Mouse (Mus musculus) brown adipose tissue, adult 24 weeks (tissue): ENCODE results near the gene Sln. TPM values are rescaled to one million over a fixed set of nuclear protein-coding genes. Genes with fewer than 3 reads are reported as not detected.
A peak's percentile ranks its signal among the peaks of the same experiment; 100 is the strongest.

ENCODE experiments used
- H3K27ac ChIP-seq: fragments of 200-500 bp; replicated peaks from 2 replicates; pipeline ENCODE4 v1.5.1; 2012; ENCODE audit warnings: low read depth, mild to moderate bottlenecking, low read length
- H3K4me1 ChIP-seq: fragments of 200-500 bp; 2 replicates; pipeline ENCODE4 v1.6.1; 2012; ENCODE audit warnings: low read length, mixed read lengths; ENCODE audit not compliant: control insufficient read depth, insufficient read depth, insufficient read length
- H3K4me3 ChIP-seq: fragments of 200-500 bp; 2 replicates; pipeline ENCODE4 v1.5.1; 2012; ENCODE audit warnings: low read depth, mild to moderate bottlenecking, low read length, moderate library complexity; ENCODE audit not compliant: insufficient read depth
- polyA plus RNA-seq: library from polyadenylated mRNA; stranded (reverse); fragments of >200 nt; gene quantifications from 2 replicates; pipeline ENCODE4 v1.2.4, GENCODE M21; 2012; ENCODE audit not compliant: missing spikeins, insufficient read depth, insufficient read length

Gene Sln
- polyA plus RNA-seq = 1.5 and 1.6 TPM in 2 replicates

- Histone ChIP-seq H3K4me3 (no peak within 1 kb of the TSS), H3K4me1 (no peaks in the 10 kb centered on the region), H3K27ac (no peak within 1 kb of the TSS)
Observed at GRCm38 (mm10) chr9:53849864-53850263, at the start of gene Sln. Sln (plus strand) TSS chr9:53850164.

- Histone ChIP-seq H3K4me1 (no peaks in the 10 kb centered on the region), H3K4me3 (no peak overlapping the region), H3K27ac (no peak overlapping the region)
Observed at GRCm38 (mm10) chr9:53802921-53803320, 47.0 kb upstream of the Sln start.

- no peak overlapping the region for H3K27ac ChIP-seq
- H3K4me1 ChIP-seq = no peaks in the 10 kb centered on the region
- H3K4me3 ChIP-seq = no peak overlapping the region
Observed at GRCm38 (mm10) chr9:53806496-53807086, 43.4 kb upstream of the Sln start.

GRCm38 (mm10) chr9:53813418-53813817 is 36.5 kb upstream of the Sln start:
- no peak overlapping the region for H3K27ac ChIP-seq

GRCm38 (mm10) chr9:53818760-53819159 is 31.2 kb upstream of the Sln start:
- no peak overlapping the region for H3K27ac ChIP-seq
- H3K4me1 ChIP-seq = no peaks in the 10 kb centered on the region
- no peak overlapping the region for H3K4me3 ChIP-seq

More at GRCm38 (mm10) chr9:53813418-53813817, 36.5 kb upstream of the Sln start:
- H3K4me1 ChIP-seq = no peaks in the 10 kb centered on the region
- no peak overlapping the region for H3K4me3 ChIP-seq

GRCm38 (mm10) chr9:53825318-53825717 is 24.6 kb upstream of the Sln start:
- Histone ChIP-seq H3K4me3 (no peak overlapping the region), H3K4me1 (no peaks in the 10 kb centered on the region), H3K27ac (no peak overlapping the region)

GRCm38 (mm10) chr9:53829081-53829865 is 20.7 kb upstream of the Sln start:
- no peaks in the 10 kb centered on the region for H3K4me1 ChIP-seq
- peak overlapping the region; percentile 52 for H3K4me3 ChIP-seq
- H3K27ac ChIP-seq = no peak overlapping the region

GRCm38 (mm10) chr9:53829866-53830209 is 20.1 kb upstream of the Sln start:
- H3K27ac ChIP-seq = no peak overlapping the region

GRCm38 (mm10) chr9:53835039-53835438 is 14.9 kb upstream of the Sln start:
- Histone ChIP-seq H3K4me3 (no peak overlapping the region), H3K27ac (no peak overlapping the region), H3K4me1 (no peaks in the 10 kb centered on the region)

More at GRCm38 (mm10) chr9:53829866-53830209, 20.1 kb upstream of the Sln start:
- peak overlapping the region; percentile 52 for H3K4me3 ChIP-seq
- H3K4me1 ChIP-seq = no peaks in the 10 kb centered on the region

GRCm38 (mm10) chr9:53835976-53836375 is 14.0 kb upstream of the Sln start:
- Histone ChIP-seq H3K27ac (no peak overlapping the region), H3K4me1 (no peaks in the 10 kb centered on the region), H3K4me3 (no peak overlapping the region)

GRCm38 (mm10) chr9:53838816-53839215 is 11.1 kb upstream of the Sln start:
- no peak overlapping the region for H3K27ac ChIP-seq
- no peaks in the 10 kb centered on the region for H3K4me1 ChIP-seq
- no peak overlapping the region for H3K4me3 ChIP-seq

- no peaks in the 10 kb centered on the region for H3K4me1 ChIP-seq
- no peak overlapping the region for H3K4me3 ChIP-seq
- H3K27ac ChIP-seq = no peak overlapping the region
Observed at GRCm38 (mm10) chr9:53848548-53848947, 1.4 kb upstream of the Sln start.

- H3K4me1 ChIP-seq = no peaks in the 10 kb centered on the region
- H3K4me3 ChIP-seq = no peak overlapping the region
Observed at GRCm38 (mm10) chr9:53852158-53852557, 2.2 kb downstream of the Sln start.

GRCm38 (mm10) chr9:53853672-53854071 is 3.7 kb downstream of the Sln start:
- H3K4me1 ChIP-seq = no peaks in the 10 kb centered on the region
- H3K4me3 ChIP-seq = no peak overlapping the region

More at GRCm38 (mm10) chr9:53852158-53852557, 2.2 kb downstream of the Sln start:
- no peak overlapping the region for H3K27ac ChIP-seq

GRCm38 (mm10) chr9:53854525-53854924 is 4.6 kb downstream of the Sln start:
- no peaks in the 10 kb centered on the region for H3K4me1 ChIP-seq
- no peak overlapping the region for H3K27ac ChIP-seq
- no peak overlapping the region for H3K4me3 ChIP-seq

More at GRCm38 (mm10) chr9:53853672-53854071, 3.7 kb downstream of the Sln start:
- H3K27ac ChIP-seq = no peak overlapping the region

GRCm38 (mm10) chr9:53857864-53858263 is 7.9 kb downstream of the Sln start:
- H3K4me1 ChIP-seq = no peaks in the 10 kb centered on the region
- H3K4me3 ChIP-seq = no peak overlapping the region
- no peak overlapping the region for H3K27ac ChIP-seq
